Mouse (Mus musculus) cerebellum, adult 9-10 months (tissue): ENCODE data around the gene Npsr1.
A peak's percentile ranks its signal among the peaks of the same experiment; 100 is the strongest.

Experiments used
- DNase-seq: peaks from one replicate; pipeline ENCODE4 v3.0.0; 2022

The Npsr1 gene

DNA sequence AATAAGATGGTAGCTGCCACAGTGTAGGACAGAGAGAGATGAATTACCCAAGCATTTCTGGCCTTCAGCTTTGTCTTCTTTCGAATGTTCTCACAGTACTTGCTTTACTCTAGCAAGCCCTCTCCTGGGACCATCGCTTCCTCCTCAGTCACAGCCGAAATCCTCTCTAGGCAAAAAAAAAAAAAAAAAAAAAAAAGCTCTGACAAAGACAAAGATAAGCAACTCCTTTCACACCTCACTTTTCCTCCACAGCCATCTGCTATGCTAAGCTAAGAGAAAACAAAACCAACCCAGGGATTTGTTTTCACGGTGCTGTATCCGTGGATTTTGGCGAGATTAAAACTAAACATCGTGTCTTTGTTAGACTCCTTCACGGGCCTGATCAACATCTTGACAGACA is 156.4 kb downstream of the Npsr1 start:
- no peak for DNase-seq

DNA sequence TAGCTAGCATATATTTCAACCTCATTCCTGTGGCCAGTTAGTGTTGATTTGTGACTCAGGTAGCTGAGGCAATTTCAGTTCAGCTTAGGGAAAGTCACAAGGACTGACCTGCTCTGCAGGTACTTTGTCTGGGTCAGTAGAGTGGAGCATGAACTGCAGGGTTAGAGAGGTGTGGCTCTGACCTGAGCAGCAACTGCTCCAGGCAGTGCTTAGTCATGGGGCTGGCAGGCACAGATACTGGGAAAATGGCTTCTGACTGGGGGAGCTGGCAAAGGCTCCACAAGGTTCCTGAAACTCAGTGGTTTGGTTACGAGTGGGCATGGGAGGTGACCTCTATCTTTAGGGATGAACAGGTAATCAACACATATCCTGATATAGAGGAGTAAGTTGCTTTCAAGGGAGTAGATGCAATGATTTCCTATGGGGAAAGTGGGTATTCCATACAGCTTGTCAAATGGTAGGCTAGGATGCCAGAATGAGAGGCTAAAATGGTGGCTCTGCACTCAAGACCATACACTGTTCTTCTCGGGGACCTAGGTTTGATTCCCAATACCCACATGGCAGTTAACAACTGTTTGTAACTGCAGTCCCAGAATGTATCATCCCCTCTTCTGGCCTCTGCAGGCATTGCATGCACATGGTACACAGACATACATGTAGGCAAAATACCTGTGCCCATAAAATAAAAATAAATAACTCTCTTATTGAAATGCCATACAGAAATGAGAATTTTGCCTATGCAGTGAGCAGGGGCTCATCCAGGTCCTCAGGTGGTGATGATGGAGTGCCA is 182.9 kb downstream of the Npsr1 start:
- no peak for DNase-seq

- DNase-seq: no peak
Measured at GRCm38 (mm10) chr9:24282617-24283016, 184.8 kb downstream of the Npsr1 start.

DNA sequence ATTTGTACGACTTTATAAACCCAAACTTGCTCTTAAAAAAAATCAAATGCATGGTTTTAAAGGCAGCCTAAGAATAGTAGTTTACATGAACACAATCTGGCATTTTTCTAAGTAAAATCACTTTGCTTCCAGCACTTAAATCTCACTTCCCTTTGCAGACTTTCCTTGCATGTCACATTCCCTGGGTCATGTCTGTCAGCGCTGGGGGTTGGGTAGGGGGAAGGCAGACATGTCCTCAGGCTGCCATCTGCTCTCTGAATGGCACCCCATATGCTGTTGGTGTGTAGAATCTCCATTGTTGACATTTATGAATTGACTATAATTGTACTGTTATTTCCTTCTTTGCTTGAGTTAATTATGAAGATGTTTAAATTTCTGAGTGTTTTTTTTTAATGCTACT is 185.3 kb downstream of the Npsr1 start:
- DNase-seq: no peak

- DNase-seq: no peak
Measured at GRCm38 (mm10) chr9:24283536-24283935, 185.7 kb downstream of the Npsr1 start.

- DNase-seq: no peak
Measured at GRCm38 (mm10) chr9:24284239-24285084, 186.7 kb downstream of the Npsr1 start.

- no peak for DNase-seq
Measured at GRCm38 (mm10) chr9:24285419-24285818, 187.6 kb downstream of the Npsr1 start.

GRCm38 (mm10) chr9:24291385-24291784 is 193.6 kb downstream of the Npsr1 start:
- no peak for DNase-seq

DNA sequence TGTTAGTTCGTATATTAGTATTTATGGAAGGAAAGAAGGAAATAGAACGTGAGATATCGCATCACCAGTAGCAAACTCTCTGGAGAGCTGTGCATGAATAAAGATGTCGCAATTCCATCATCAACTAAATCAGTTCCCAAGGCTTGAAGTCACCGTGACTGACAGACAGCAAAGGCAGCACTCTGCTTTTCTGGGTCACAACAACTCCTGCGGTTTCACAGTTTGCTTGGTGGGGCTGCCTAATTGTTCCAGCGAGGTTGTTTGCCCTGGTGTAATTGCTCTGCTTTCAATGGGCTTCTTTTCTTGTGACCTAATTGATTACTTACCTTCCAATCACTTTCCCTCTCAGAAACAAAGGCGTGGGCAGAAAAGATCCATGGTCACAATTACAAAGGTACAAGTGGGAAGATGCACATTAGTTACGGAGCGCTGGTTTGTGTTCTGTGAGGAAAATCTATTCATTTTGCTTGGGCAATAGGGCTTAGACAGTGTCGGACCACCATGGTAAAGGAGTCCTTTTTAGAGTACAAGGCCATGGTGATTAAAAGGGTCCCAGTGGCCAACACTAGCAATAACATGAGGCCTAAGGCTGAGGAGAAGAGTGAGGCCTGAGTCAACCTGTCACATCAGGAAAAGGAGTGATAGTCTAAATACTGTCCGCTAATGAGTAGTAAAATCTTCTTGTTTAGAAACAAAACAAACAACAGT is 195.6 kb downstream of the Npsr1 start:
- no peak for DNase-seq

- no peak for DNase-seq
Measured at GRCm38 (mm10) chr9:24302906-24303305, 205.1 kb downstream of the Npsr1 start.

GRCm38 (mm10) chr9:24306990-24307389 is 209.2 kb downstream of the Npsr1 start:
- no peak for DNase-seq

GRCm38 (mm10) chr9:24307400-24307799 is 209.6 kb downstream of the Npsr1 start:
- DNase-seq: no peak

DNA sequence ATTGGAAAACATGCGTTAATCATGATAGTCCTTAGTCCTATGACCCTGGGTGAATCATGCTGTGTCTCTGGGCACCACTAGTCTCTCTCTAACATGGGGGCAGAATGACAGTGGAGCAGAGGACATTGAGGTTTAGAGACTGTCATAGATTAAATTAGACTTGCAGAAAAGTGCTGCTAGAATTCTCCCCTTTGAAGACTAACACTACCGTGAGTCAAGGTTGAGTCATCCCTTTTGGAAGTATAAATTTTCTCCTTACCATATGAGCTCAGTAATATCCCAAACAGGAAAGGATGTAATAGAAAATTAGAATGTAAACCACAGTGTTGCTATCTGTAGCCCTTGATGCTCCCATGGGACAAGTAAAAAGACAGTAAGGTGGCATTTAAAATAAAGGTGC is 218.0 kb downstream of the Npsr1 start:
- no peak for DNase-seq

GRCm38 (mm10) chr9:24331661-24332060 is 233.9 kb downstream of the Npsr1 start:
- DNase-seq: no peak

GRCm38 (mm10) chr9:24341321-24341720 is 243.5 kb downstream of the Npsr1 start:
- peak; percentile 17 for DNase-seq

GRCm38 (mm10) chr9:24347011-24347410 is 249.2 kb downstream of the Npsr1 start:
- DNase-seq: no peak

DNA sequence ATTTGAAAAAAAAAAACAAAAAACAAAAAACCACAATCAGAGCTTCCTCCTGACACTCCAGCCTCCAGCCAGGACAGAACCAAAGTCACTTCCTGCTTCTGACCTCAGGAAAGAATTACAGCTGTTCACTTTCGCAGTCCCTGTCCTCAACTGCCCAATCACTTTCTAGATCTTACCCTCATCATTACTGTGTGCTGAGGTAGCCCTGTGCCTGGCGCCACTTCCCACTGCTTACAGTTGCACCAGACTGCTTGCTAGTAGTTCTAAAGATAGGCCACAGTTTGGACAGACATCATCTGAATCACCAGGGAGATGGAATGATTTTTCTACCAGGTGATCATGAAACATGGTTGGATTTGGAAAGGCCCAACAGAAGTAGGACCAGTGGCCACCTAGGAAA is 251.7 kb downstream of the Npsr1 start:
- DNase-seq: no peak

GRCm38 (mm10) chr9:24351402-24351801 is 253.6 kb downstream of the Npsr1 start:
- DNase-seq: no peak
